Mouse (Mus musculus) cerebellum, adult 11-12 months (tissue): ENCODE results near the gene Med24.
A peak's percentile ranks its signal among the peaks of the same experiment; 100 is the strongest.

Experiments used
- DNase-seq: peaks from one replicate; pipeline ENCODE4 v3.0.0; 2022

The Med24 gene

GRCm38 (mm10) chr11:98765421-98766309 is 36.4 kb upstream of the Med24 start:
- peak; percentile 66 for DNase-seq

GRCm38 (mm10) chr11:98764746-98765145 is 35.5 kb upstream of the Med24 start:
- no peak for DNase-seq

DNA sequence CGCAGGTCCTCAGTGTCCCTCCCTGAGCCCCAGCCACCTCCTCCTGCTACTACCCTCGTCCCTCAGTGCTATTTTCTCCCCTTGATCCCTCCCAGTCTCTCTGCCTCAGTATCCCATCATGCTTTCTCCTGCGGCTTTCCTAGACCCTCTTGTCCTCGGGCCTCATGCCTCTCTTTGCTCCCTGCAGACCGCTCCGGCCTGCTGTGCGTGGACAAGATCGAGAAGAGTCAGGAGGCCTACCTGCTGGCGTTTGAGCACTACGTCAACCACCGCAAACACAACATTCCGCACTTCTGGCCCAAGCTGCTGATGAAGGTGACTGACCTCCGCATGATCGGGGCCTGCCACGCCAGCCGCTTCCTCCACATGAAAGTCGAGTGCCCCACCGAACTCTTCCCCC is 34.9 kb upstream of the Med24 start:
- peak; percentile 44 for DNase-seq

DNA sequence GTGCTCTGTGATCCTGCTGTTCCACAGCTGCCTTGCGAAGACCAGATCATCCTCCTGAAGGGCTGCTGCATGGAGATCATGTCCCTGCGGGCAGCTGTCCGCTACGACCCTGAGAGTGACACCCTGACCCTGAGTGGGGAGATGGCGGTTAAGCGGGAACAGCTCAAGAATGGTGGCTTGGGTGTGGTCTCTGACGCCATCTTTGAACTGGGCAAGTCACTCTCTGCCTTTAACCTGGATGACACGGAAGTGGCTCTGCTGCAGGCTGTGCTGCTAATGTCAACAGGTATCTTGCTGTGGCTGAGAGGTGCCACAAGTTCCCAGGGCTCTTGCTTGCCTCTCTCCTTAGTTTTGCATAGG is 34.2 kb upstream of the Med24 start:
- peak; percentile 34 for DNase-seq

DNA sequence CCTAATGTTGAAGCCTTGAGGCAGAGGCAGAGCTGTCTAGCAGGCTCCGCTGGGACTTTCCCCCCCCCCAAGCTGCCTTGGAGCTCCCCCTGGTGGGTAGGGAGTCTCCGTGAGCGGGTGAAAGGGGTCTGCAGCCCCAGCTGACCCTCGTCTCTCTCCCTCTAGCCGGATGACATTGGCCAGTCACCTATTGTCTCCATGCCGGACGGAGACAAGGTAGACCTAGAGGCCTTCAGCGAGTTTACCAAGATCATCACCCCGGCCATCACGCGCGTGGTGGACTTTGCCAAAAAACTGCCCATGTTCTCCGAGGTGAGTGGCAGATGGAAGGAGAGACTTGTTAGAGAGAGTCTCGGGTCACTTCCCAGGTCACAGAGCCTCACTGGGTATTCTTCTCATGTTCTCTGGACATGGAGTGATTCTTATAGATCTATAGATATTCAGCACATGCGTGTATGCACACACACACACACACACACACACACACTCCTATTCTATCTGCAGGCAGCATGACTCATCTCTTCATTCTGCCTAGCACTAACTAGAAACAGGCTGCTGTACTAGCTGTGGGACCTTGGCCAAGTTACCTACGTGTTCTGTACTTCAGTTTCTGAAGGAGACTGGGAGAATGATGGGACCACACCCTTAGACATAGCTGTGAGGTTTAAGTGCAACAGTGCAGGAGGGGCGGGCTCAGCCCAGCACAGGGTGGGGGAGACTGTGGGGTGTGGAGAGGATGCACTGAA is 33.7 kb upstream of the Med24 start:
- DNase-seq, result peak; percentile 31

- no peak for DNase-seq
Measured at GRCm38 (mm10) chr11:98761939-98762338, 32.7 kb upstream of the Med24 start.

GRCm38 (mm10) chr11:98756711-98757110 is 27.5 kb upstream of the Med24 start:
- peak; percentile 43 for DNase-seq

GRCm38 (mm10) chr11:98755726-98756380 is 26.6 kb upstream of the Med24 start:
- peak; percentile 70 for DNase-seq

DNA sequence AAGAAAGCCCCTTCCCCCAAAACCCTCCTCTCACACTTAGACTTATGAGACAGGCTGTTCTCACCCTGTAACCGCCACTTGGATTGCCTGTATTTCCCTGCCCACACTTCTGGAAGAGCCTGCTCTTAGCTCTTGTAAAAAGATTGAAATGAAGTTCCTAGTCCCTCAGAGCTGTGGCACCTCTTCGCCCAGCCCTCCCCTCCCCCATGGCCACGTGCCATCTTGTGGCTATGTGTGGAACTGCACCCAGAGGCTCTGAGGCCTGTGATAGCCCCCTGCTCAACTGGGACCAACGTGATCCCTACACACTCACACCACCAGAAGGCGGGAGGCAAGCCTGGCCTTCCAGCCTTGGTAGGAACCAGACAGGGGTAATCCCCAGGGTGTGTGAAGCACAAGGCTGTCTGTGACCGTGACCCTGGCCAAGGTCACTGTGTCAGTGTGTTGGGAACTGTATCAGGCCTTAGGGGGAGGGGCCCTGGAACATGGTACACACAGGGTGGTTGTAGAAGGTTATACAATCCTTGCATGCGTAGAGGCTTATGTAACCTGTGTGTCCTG is 25.5 kb upstream of the Med24 start:
- peak; percentile 76 for DNase-seq

DNA sequence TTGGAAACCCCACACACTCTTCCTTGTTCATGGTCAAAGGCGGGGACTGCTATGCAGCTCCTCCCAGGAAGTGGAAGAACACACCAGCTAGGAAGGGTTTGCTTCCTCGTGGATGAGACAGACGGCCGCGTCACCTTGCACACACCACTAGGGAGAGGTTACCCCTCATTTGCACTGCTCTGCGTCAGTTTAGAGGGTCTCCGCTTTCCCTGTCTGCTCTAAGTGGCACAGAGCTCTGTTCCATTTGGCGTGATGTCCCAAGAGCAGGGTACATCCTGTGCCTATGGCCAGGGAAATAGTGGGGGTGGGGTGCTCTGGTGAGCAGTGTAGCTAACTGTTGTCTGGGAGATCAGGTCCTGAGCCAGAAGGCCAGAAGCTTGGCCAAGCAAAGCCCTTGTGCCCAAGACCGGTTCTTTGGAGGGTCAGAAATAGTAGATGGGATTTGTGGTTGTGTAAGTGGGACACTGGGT is 25.0 kb upstream of the Med24 start:
- peak; percentile 68 for DNase-seq

- DNase-seq, result peak; percentile 53
Measured at GRCm38 (mm10) chr11:98753264-98753663, 24.0 kb upstream of the Med24 start.

- DNase-seq, result no peak
Measured at GRCm38 (mm10) chr11:98752562-98753140, 23.4 kb upstream of the Med24 start.

DNA sequence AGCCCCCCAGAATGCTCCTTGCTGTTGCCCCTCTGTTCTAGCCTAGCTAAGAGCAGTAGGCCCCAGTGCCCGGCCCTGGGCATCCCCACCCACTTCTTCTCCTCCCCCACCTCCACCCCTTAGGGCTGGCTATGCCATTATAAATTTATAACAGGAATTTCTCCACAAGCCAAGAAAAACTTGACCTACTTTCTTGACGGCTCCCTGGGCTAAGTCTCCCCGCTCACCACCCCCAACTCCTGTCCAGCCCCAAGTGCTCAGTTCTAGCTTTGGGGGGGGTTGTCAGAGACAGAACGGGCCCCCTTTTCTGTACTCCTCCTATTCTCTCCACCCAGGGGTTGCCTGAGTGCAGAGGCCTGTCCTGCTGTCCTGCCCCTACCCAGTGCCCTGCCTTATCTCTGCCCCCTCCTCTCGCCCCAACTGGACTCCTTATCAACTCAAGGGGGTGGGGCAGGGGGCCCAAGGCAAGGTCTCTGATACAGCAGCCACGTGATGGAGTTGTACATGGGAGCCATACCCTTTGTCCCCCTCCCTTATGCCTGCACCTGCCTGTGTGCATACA is 22.1 kb upstream of the Med24 start:
- peak; percentile 72 for DNase-seq

DNA sequence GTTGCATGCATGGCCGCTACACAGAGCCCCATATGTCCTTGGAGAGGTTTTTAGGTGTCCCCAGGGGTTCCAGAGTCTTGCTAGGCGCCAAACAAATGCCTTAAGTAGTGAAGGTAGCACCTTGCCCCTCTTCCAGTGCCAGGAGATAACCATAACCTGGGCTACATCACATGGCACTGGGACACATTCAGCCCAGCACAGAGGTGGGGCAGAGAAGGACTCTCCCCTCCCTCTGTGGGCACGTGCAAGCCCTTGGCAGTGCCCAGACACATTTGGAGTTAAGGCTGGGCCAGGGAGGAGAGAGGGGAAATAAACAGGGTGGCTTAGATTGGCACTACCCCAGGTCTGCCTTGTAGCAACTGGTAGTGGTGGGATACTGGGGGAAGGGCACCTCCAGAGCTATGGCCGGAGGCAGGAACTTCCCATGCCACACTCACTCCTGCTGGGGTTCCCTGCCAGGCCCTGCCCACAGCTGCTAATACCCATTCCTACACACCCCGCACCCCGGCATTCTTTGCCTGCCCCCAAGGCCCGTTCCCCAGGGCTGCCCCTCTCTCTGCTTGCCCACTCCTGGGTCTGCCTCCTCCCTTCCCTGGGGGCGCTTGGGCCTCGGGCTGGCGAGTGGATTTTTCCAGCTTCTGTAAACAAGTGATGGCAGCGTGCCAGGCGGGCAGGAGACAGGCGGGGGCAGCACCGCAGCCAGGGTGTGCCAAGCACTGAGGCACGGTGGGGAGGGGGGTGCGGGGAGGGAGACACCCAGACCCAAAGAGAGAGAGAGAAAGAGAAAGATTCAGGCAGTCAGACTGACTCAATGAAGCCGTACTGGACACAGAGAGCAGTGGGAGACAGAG is 21.3 kb upstream of the Med24 start:
- peak; percentile 84 for DNase-seq

GRCm38 (mm10) chr11:98749716-98750115 is 20.5 kb upstream of the Med24 start:
- DNase-seq, result peak; percentile 76

GRCm38 (mm10) chr11:98748506-98749416 is 19.5 kb upstream of the Med24 start:
- peak; percentile 78 for DNase-seq

- DNase-seq, result peak; percentile 77
Measured at GRCm38 (mm10) chr11:98747804-98748505, 18.7 kb upstream of the Med24 start.

- peak; percentile 96 for DNase-seq
Measured at GRCm38 (mm10) chr11:98746855-98747693, 17.8 kb upstream of the Med24 start.
